Mouse (Mus musculus) layer of hippocampus, adult 9-10 months (tissue): Measurements from ENCODE around the gene Rap1gap.

Experiments
- DNase-seq: peaks from one replicate; pipeline ENCODE4 v3.0.0; 2022; ENCODE audit warnings: low spot score

Rap1gap gene

DNA sequence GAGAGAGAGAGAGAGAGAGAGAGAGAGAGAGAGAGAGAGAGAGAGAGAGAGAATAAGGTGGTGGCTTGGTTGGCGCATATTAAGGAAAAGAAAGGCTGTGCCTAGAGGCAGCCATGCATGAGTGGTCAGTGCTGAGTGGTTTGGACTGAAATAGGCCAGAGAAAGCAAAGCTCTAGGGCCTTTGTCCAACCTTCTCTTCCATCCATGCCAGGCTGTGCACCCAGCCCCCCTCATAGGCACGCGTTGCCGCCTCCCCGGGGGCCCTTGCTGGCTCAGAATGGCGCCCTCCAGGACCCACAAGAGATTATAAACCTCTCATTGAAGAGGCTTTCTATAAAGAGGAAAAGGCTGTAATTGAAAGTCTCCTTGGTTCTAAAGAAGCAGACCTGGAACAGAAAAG is 3.0 kb upstream of the Rap1gap start:
- no peak for DNase-seq

DNA sequence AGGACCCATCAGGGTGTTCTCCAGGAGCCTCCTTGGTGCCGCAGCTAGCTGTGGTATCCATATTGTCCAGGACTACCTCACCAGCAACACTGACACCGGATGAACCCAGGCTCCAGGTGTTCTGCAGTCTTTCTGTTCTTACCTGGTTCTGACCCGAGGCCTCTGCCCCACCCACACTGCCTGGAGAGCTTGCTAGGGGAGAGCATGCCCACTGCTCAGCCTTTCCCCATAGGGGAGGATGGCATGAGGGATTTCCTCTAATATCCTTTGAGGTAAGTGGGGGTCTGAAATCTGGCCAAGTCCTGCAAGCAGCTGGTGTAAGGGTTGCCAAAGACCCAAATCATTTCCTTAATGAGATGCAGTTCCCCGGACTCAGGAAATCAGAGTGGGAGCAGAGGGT is 1.0 kb upstream of the Rap1gap start:
- DNase-seq: no peak

DNA sequence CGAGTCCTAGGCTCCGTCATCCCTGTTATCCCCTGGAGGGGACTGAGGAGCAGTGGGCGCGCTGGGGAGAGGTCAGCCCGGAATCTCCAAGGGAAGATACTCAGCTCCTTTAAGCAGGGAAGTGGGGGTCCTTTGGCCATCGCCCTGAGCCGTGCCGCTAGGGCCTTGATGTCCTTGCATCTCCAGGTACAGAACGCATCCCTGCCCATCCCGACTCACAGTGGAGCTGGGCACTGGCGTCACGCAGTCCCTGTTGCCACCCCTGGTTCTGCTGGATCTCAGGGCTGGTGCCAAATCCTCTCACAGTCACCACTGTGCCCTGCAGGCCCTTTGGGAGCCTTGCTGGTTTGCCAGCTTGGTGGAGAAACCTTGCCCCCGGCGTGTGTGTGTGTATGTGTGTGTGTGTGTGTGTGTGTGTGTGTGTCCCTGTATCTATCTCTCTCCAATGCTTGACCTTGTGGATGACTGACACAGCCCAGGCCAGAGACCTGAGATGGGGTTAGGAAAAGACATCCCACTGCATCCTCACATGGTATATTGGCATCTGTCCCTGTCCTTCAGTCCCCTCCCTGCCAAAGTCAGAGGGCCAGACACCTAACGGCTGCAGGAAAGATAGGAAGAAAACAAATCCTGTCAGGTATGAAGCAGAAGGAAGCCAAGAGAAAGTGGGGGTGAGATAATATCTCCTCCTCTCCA is 602 bp downstream of the Rap1gap start:
- no peak for DNase-seq

DNA sequence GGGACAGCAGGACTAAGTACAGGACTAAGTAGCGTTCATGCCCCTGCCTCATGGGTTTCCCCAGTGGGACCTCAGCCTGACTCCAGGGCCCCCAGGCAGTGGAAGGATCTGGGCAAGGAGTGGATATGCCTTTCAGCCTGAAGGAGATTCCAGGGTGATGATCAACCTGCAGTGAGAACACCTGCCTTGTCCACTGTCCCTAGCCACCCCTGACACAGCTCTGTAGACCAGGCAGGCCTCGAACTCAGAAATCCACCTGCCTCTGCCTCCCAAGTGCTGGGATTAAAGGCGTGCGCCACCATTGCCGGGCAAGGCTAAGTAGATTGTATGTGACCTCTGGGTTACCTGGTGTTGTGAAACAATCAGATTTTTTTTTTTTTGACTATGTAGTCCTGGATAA is 1.3 kb downstream of the Rap1gap start:
- DNase-seq: no peak

DNA sequence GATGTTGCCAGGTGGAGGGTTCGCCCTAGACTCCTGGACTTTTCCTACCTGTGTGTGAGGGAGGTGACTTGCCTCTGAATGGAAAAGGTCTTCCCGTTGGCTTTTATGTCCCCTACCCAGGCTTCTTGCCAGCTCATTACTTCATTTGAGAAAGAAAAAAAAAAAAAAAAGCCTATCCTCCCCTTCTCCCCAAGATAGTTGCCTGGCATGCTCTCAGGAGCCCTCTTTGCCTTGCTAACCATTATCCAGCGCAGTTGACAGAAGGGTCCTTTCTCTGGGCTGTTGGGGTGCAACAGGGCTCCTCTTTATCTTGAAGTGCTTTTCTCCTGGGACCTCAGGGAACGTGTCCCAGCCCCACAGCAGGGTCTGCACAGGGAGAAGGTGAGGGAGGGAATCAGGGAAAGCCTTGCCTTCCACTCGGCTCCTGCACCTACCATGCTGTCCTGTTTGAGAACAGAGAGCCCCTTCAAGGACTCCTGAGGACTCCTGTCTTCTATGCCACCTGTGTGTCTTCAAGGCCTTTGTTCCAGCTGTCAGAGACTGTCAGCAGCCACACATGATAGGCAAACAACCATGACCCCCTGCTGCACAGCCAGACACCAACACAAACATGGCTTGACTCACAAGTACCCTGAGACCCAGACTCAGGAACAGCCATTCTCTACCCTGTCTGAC is 1.9 kb downstream of the Rap1gap start:
- no peak for DNase-seq

DNA sequence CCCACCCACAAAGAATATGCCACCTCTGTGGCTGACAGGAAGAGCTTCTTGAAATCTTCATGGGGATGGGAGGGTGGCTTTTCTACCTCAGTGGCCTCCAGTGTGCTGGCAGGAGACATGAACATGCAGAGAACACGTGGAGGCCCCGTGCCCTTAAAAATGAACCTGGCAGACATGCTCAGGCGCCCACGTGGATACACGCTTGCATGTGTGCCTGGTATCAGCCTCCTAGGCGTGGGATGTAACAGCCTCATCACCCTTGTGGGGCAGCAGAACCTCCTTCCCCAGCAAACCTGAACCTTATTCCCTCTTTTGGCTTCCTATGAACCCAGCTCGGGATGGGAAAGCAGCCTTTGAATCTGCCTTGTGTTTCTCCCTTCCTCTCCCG is 2.4 kb downstream of the Rap1gap start:
- DNase-seq: no peak

DNA sequence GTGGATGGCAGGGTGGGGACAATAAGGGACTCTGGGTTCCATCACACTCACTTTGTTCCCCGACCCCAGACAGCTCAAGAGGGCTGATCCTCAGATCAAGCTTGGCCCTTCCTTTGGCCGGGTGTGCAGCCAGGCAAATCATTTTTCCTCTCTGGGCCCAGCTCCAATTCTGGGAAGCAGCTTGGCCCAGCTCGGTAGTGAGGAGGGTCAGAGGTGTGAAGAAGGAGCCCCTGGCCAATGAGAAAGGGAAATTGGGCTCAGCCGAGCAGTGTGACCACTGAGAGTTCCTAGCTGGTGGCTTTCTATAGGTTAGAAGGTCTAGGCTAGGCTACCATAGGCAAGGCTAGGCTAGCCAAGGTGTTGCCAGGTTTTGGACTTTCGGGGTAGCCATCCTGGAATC is 3.2 kb downstream of the Rap1gap start:
- no peak for DNase-seq

DNA sequence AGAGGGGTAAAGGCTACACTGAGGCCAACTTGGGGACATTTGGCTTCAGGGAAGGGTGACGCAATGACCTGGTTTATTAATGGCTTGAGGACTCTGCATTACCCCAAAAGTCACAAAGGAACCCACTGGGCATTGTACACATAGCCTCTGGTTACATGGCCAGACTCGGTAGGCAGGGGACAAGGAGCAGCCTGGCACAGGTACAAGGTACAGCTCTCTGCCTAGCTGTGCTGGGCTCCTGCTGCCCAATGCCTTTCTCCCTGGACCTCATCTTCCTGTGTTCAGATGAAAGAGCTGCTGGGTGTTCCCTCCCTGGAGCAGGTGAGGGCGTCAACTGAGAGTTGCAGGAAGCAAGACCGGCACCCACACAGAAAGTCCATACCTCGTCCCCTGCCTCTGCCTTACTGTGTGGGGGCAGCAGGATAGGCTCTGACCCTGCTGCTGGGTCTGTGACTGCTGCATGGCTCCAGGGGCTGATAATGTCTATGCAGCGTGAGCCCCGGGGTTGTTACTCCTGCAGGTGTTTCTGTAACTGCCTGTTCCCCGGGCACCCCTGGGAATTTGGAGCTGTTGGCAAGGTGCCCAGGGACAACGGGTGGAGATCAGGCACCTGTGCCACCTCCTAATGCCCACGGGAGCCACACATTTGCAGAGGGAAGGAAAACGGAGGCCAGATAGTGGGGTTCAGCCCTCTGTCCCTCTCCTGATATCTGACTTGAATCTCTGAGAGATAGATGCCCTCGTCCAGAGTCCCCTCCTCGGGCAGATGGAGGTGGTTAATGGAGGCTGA is 7.4 kb downstream of the Rap1gap start:
- DNase-seq: no peak

DNA sequence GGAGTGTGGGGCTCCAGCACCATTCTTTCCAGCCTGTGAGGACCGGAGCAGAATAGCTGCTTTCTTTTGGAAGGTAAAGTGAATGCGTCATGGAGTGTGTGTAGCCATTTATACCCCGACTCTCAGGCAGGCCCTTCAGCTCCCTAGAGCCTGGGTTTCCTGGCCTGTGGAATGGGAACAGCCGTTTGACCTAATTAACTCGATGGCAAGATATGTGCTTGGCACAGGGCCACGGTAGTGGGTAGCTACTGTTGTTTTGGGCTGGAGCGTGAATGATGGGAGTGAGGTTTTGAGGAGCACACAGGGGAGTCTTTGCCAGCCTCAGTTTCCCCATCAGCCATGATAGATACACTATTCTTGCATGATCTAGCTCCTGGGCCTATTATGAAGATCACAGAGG is 11.0 kb downstream of the Rap1gap start:
- no peak for DNase-seq

DNA sequence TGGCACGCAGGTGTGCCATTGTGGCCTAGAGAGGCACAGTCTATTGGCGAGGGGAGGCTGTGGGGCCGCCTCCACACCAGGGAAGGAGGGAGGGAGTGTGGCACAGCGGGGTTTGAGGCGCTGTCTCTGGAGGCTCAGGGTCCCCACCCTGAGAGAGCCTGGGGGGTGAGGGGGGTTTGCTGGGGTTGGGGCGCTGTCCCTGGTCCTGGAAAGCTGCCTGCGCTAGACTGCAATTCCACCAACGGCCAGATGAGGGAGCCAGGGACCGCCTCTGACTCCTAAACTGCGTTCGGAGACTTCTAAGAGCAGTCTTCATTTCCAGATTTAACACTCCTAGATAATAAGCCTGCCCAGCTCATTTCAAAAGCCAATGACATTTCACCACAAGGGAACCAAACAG is 11.5 kb downstream of the Rap1gap start:
- peak; percentile 60 for DNase-seq

DNA sequence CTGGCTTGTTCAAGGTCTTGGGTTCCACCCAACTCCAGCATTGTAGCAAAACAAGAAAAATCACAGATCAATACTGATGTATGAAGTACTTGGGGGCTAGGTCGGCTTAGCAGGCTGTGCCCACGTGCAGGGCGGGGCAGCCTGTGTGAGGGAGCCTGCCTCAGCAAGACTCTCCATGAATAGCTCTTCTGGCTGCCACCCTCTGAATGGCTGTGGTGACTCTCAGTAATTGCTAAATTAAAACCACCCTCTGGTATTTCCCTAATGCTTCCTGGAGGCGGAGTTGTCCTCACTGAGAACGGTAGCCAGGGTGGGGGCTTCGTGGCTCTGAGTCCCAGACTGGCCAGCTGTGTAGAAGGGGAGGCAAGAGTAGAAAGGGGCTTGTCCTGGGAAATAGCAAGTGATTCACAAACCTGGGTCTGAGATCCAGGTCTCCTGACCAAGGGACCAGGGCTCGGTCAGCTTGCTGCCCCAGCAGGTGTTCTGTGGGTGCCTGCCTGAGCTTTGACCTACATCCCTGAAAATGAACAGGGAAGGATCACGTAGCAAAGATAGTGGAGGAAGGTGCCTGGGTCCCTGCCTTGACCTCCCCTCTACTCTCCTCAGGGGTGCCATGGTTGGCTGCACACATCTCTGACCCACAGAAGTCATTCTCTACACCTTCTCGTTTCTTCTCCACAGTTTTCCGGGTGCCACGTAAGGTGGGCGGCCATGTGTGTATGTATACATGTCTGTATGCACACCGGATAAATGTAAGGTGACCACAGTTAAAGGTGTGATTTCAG is 12.4 kb downstream of the Rap1gap start:
- no peak for DNase-seq

DNA sequence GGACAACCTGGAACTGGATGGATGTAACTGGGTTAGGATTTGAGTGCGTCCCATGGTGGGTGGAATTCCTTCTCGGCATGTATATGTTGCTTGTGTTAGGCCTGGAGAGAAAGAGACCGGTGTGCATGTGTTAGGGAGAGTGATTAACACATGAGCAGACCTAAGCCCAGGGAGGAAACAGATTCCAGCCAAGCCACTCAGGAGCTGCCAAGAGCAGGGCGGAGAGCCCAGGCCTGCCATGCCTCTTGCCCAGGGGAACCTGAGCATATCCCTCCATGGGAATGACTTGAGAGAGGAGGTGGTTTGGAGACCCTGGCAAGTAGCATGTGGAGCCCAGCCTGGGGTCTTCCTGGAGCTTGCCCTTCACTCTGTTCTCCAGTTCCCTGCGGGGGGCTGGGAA is 13.4 kb downstream of the Rap1gap start:
- no peak for DNase-seq

DNA sequence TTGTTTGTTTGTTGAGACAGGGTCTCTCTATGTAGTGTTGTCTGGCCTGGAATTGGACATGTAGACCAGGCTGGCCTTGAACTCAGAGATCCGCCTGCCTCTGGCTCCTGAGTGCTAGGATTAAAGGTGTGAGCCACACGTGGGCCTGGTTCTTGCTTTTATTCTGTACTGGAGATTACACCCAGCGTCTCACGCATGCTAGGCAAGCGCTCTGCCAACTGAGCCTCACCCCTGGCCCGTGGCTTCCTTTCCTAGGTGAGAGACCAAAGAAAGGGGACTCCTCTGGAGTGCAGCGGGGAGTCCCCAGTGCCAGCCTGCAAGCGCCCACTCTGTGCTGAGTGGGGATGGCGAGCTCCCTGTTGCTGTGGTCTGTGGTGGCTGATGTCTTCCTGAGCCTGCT is 14.0 kb downstream of the Rap1gap start:
- DNase-seq: no peak

DNA sequence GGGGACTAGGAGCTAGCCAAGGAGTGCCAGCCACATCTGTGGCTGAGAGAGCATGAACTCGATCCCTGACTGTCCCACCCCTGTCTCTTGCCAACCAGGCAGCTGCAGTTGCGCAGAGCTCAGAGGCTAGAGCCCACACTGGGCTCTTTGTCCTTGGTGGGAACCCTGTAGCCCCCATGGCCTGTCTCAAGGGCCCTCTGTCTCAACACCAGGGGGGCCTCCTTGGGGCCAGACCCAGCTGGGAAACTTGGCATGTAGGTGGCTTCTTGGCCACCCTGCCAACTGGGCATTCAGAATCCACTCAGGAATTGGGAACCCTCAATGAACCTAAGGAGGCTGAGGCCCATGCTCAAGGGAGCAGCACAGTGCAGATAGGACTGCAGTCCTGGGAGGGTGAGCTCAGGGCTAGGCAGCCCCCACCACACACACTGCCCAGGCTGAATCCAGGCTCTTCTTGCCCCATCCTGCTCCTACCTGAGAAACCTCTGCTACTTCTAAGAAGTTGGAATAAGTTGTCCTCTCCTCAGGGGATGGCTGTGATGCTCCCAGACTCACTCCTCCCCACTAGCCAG is 15.5 kb downstream of the Rap1gap start:
- DNase-seq: no peak

DNA sequence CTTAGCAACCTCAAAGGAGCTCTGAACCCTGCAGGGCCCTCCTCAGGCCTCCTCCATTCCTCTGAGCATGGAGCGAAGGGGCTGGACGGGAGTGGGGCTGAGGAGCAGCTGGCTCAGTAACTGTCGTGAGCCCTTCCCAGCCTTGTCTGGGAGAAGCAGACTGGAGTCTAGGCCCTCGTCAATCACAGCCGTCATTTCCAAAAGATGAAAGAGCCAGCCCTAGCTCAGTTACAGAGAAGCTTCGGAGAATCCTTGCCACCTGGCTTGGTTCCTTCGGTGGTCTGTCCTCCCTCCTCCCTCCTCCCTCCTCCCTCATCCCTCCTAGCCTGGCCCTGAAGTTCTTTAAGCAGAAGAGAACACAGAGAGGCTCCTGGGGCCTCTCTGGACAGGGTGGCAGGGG is 16.2 kb downstream of the Rap1gap start:
- DNase-seq: no peak

DNA sequence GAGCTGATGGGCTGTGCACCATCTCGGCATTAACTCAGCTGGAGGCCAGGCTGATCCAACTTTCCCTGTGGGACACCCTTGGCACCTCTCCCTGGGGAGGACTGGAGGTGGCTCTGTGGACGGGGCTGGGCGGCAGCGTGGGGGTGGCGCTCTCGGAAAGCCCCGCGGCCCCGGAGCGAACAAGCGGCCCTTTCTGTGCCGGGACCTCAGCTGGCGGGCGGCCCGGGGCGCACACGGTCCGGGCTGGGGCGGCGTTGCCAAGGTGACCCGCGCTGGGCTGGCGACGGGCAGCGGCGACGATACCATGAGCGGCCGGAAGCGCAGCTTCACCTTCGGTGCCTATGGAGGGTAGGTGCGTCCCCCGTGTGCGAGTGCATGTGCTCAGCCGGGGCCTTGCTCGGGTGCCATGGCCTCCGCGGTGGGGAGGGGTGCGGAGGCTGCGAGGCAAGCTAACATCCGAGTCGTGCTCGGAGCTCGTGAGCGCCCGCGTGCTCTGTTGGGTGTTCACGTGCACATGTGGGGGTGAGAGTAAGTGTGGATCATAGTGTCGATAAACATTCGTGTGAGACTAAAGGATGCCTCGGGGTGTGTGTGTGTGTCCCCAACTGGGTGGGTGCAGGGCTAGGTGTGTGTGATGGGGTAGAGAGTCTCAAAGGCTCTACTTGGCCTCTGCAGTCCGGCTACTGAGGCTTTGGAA is 17.0 kb downstream of the Rap1gap start:
- no peak for DNase-seq

DNA sequence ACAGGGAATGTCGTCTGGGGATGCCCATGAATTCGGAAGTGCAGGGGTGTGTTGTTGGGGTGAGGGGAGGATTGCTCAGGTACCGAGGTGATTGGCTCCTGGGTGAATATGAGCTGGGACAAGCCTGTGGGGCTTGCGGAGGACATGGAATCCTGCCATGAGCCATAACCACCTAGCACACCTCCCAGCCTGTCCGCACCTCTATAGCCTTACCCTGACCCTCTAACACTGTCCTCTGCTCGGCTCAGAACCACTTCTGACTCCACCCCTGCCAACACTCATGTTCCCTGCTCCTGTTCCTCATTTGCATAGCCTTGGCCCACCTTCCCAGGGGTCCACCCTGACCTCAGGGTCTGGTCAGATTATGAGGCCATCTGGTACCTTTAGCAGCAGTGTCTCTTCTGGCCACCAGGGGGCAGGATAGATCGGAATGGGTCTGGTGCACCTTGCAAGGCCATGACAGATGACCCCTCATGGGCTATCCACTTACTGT is 18.5 kb downstream of the Rap1gap start:
- no peak for DNase-seq

DNA sequence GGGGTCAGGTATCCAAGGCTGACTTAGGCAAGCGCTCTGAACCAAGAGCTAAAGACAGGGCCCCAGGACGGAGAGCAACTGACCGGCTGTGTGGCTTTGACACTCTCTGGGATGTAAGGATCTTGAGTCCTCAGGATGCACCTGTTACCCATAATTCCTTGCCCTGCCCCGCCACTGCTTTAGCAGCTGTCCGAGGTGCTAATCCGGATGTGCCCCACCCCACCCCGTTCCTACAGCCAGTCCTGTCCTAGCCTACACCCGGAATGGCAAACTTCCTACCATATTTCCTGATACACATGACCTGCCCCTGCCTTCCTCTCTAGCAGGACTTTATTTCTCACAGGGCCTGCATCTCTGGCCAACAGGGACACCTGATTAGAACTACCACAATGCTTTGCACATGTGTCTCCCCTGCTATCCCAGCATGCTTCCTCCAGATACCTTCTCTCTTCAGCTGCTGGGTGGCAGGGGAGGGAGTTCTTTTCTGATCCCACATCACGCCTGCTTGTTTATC is 20.4 kb downstream of the Rap1gap start:
- DNase-seq: no peak

DNA sequence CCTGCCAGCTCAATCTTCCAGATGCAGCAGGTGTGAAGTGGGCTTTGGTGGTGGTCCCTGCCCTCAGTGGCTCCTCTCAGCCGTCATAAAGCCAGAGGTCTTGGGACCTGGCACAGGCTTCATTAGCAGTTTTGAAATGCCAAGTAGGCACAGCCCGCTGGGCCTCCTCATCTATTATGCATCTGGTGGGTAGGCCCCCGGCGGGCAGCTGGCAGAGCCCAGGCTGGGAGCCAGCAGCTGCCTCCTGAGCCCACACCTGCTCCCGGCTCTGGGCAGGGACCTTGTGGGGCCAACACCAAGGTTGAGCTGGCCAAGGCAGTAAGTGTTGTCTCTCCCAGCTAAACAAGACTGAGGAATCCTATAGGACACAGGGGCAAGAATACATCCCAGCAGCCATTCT is 21.8 kb downstream of the Rap1gap start:
- DNase-seq: no peak

DNA sequence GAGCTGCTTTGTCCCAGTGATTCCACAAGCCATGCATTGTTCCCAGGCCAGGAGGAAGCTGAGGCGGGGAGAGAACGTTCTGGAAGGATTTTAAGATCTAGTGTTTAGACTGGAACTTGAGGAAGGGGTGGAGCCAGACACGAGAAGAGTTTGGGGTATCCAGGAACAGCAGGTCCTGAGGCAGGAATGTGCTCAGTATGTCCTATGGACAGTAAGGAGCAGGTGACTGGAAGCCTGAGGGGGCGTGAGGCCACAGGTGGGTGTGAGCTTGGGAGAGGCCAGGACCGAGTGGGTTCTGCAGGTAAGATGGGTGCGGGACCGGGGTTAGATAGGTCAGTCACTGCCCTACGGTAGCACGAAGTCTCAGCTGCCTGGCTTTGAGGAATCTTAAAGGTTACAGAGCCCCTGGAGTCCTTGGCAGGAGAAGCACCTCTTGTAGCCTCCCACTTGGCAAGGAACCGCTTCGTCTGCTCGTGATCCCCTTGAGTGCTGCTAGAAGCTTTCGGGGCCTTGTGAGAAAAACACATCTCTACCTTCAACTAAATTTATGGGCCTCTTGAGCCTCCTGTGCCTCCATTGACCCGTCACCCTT is 22.8 kb downstream of the Rap1gap start:
- DNase-seq: no peak
